Mouse (Mus musculus) hindbrain, postnatal 0 days (tissue): ENCODE data around the gene Tmem221. TPM values are rescaled to one million over a fixed set of nuclear protein-coding genes. Genes with fewer than 3 reads are reported as not detected.
A peak's percentile ranks its signal among the peaks of the same experiment; 100 is the strongest.

ENCODE experiments used
- ATAC-seq: fragments of 200-750 bp; cut with Nextera tagmentation; 2 replicates; pipeline ENCODE4 v1.8.0; 2017; ENCODE audit warnings: mild to moderate bottlenecking, moderate TSS enrichment, moderate library complexity
- DNase-seq: peaks from one replicate; pipeline ENCODE4 v3.0.0-alpha.2; 2015; ENCODE audit warnings: low spot score
- H3K27ac ChIP-seq: fragments of 300-500 bp; sonication (generic); 2 replicates; pipeline ENCODE4 v1.5.1; 2014; ENCODE audit warnings: mild to moderate bottlenecking
- H3K27me3 ChIP-seq: fragments of 300-500 bp; sonication (generic); 2 replicates; pipeline ENCODE4 v1.6.1; 2014; ENCODE audit warnings: low read length, mixed read lengths; ENCODE audit not compliant: insufficient read depth
- H3K36me3 ChIP-seq: fragments of 300-500 bp; sonication (generic); 2 replicates; pipeline ENCODE4 v1.6.1; 2014; ENCODE audit warnings: low read length, mixed read lengths; ENCODE audit not compliant: insufficient read depth
- H3K4me1 ChIP-seq: fragments of 300-500 bp; sonication (generic); 2 replicates; pipeline ENCODE4 v1.6.1; 2014; ENCODE audit warnings: antibody characterized with exemption, low read length, mixed read lengths; ENCODE audit not compliant: insufficient read depth
- H3K4me2 ChIP-seq: fragments of 300-500 bp; sonication (generic); 2 replicates; pipeline ENCODE4 v1.6.1; 2014; ENCODE audit warnings: low read depth, mild to moderate bottlenecking, low read length, moderate library complexity, mixed read lengths
- H3K4me3 ChIP-seq: fragments of 300-500 bp; sonication (generic); 2 replicates; pipeline ENCODE4 v1.5.1; 2014; ENCODE audit warnings: low read length
- H3K9ac ChIP-seq: fragments of 300-500 bp; sonication (generic); replicated peaks from 2 replicates; pipeline ENCODE4 v1.6.1; 2014; ENCODE audit warnings: mild to moderate bottlenecking, low read length, moderate library complexity, mixed read lengths
- H3K9me3 ChIP-seq: fragments of 300-500 bp; sonication (generic); 2 replicates; pipeline ENCODE4 v1.6.1; 2016; ENCODE audit warnings: low read length, mixed read lengths
- CTCF ChIP-seq: IDR thresholded peaks from 2 replicates; pipeline ENCODE4 v1.5.1; 2016; ENCODE audit warnings: antibody characterized with exemption, control low read depth, low read depth
- WGBS: fragments of 180-500 bp; shearing (Covaris S2); extraction: QIAGEN DNeasy Blood & Tissue Kit; methylation state at CpG from one replicate; pipeline ENCODE4 v1.1.7; 2014; 5-methylcytosine and 5-hydroxymethylcytosine counted together
- polyA plus RNA-seq: library from polyadenylated mRNA; unstranded; fragments of >200 nt; fragmentation: Nextera tagmentation; extraction: Ambion mirVana; gene quantifications from 2 replicates; pipeline ENCODE4 v1.2.1, GENCODE M21; 2015
- total RNA-seq: library from RNA; depleted of rRNA; stranded (reverse); fragments of >200 nt; gene quantifications from 2 replicates; pipeline ENCODE4 v1.2.3, GENCODE M21; 2014

The Tmem221 gene
- total and polyA plus RNA-seq, 2 experiments from 2014 or later: 0.18 to 1.3 TPM

DNA sequence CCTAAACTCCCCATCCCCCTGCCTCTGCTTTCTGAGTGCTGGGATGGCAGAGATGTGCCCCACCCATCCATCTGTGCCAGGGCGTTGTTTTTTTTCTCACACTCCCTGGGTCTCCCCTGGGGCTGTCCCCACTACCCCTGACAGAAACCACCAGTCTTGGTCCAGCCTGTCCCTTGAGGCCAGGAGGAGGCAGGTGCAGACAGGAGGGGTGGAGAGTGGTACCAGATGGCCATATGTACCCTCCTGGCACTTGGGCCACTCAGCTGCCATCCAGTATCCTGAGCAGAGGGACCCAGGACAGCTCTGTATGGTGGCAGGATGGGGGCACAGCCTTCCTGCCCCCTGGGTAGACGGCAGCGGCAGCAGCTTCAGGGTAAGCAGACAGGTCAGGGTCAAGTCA lies 38.8 kb upstream of the Tmem221 start, which contains the start of gene Fam129c:
TSS of gene Fam129c (plus strand) at position 198 of the 400 bp plus-strand sequence.
- no peak for DNase-seq
- ATAC-seq: no peak
- Histone ChIP-seq H3K9ac (no peak within 1 kb of the TSS), H3K27ac (no peak within 1 kb of the TSS), H3K27me3 (peaks cover 9% of the 10 kb centered on the region), H3K4me1 (peaks cover 11% of the 10 kb centered on the region), H3K4me2 (no peak within 1 kb of the TSS), H3K9me3 (no peaks in the 10 kb centered on the region), H3K4me3 (no peak within 1 kb of the TSS), H3K36me3 (no peaks in the 10 kb centered on the region)
- WGBS: 60% methylated on average over 3 of the region's 3 CpGs
- no peak for TF ChIP-seq CTCF

DNA sequence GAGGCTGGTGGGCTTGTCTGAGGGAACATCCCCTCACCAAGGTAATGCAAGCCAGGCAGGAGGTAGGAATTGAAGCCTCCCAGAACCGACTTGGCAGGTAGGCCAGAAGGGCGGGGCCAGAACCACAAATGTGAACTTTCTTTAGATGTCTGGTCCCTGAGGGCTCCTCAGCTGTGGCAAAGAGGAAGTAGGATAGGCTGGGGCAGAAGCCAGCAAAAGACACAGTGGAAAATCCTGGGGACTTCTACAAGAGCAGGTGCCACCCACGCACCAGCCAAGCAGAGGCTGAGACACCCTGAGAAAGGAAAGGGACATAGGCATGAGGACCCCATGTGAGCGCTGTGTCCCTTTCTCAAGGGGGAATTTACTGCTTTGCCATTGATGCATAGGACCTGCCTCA lies 38.1 kb upstream of the Tmem221 start:
- no peak overlapping the region for H3K4me2 ChIP-seq
- 82% methylated on average over 4 of the region's 4 CpGs for WGBS
- no peaks in the 10 kb centered on the region for H3K9me3 ChIP-seq
- H3K27me3 ChIP-seq: peaks cover 4% of the 10 kb centered on the region; the same call in 1 of the 2 replicates
- ATAC-seq (no peak), DNase-seq (no peak)
- H3K36me3 ChIP-seq: no peaks in the 10 kb centered on the region
- no peak overlapping the region for H3K9ac ChIP-seq
- no peak for TF ChIP-seq CTCF
- H3K4me1 ChIP-seq: peaks cover 11% of the 10 kb centered on the region
- H3K27ac ChIP-seq: no peak overlapping the region
- H3K4me3 ChIP-seq: no peak overlapping the region

DNA sequence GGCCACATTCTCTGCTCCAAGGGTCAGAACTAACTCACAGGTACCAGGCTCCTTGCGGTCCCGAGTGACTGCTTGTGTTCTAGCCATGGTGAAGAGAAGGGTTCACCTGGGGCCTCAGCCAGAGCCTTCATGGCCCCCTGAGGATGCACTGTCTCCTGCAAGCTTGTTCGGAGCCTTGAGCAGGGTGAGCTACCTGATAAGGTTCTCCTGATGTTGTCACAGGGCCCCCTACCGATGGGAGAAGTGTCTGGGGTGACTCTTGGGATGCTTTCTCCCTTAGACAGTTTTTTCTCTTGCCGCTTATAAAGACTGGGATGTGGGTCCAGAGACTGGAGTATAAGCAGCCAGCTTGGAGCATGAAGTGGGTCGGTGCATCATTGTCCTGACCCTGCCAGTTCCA lies 37.7 kb upstream of the Tmem221 start:
- WGBS: 63% methylated on average over 6 of the region's 6 CpGs
- Histone ChIP-seq H3K4me1 (peaks cover 11% of the 10 kb centered on the region), H3K4me2 (peak overlapping the region; percentile 25; the same call in 1 of the 2 replicates), H3K9ac (no peak overlapping the region), H3K27me3 (peaks cover 4% of the 10 kb centered on the region; the same call in 1 of the 2 replicates), H3K4me3 (no peak overlapping the region), H3K27ac (no peak overlapping the region), H3K36me3 (no peaks in the 10 kb centered on the region), H3K9me3 (no peaks in the 10 kb centered on the region)
- TF ChIP-seq CTCF: no peak
- ATAC-seq (no peak), DNase-seq (no peak)

DNA sequence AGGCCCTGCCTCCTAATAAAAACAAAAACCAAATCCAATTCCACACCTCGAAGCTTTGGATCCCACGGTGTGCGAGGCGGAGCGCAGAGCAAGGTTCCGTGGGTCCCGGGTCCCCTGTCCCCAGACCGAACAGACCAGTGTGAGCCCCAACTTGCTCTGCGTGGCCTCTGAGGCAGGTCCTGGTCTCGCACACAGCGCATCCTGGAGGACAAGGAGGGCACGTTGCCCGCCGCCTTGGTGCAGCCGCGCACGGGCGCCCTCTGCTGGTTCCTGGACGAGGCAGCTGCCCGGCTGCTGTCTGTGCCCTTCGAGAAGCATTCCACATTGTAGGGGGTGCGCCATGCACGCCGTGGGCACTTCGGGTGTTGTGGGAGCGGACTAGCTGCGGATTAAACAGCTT lies 37.2 kb upstream of the Tmem221 start:
- Histone ChIP-seq H3K9me3 (no peaks in the 10 kb centered on the region), H3K4me1 (peaks cover 11% of the 10 kb centered on the region), H3K4me2 (peak overlapping the region; percentile 25), H3K4me3 (no peak overlapping the region), H3K27me3 (peaks cover 4% of the 10 kb centered on the region; the same call in 1 of the 2 replicates), H3K9ac (0 out of 2 replicates have a peak overlapping the region, but pooled peaks have one; percentile 21), H3K27ac (no peak overlapping the region), H3K36me3 (no peaks in the 10 kb centered on the region)
- WGBS: 8% methylated on average over 27 of the region's 27 CpGs
- ATAC-seq (peak; percentile 50), DNase-seq (peak; percentile 91)
- TF ChIP-seq CTCF: peak; percentile 100

DNA sequence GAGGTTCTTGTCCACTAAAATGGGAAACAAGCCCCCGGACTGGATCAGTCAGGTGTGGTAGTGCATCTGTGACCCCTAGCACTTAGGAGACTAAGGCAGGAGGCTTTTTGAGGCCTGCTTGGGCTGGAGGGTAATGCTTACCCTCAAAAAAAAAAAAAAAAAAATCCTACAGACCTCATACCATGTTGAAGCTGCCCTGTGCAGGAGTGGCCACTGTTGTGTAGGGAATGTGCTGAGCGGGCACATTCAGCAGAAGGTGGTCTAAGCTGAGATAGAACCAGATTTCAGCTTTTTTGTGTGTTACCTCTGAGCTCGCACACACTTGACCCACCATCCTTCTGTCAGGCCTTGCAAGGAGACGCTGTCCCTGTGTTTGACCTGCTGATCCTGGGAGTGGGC lies 35.7 kb upstream of the Tmem221 start:
- WGBS: 92% methylated on average over 4 of the region's 4 CpGs
- Histone ChIP-seq H3K9me3 (no peaks in the 10 kb centered on the region), H3K27ac (no peak overlapping the region), H3K4me2 (no peak overlapping the region), H3K9ac (no peak overlapping the region), H3K36me3 (no peaks in the 10 kb centered on the region), H3K4me3 (no peak overlapping the region), H3K4me1 (peaks cover 11% of the 10 kb centered on the region), H3K27me3 (no peaks in the 10 kb centered on the region)
- TF ChIP-seq CTCF: no peak
- no peak for DNase-seq
- ATAC-seq: no peak

DNA sequence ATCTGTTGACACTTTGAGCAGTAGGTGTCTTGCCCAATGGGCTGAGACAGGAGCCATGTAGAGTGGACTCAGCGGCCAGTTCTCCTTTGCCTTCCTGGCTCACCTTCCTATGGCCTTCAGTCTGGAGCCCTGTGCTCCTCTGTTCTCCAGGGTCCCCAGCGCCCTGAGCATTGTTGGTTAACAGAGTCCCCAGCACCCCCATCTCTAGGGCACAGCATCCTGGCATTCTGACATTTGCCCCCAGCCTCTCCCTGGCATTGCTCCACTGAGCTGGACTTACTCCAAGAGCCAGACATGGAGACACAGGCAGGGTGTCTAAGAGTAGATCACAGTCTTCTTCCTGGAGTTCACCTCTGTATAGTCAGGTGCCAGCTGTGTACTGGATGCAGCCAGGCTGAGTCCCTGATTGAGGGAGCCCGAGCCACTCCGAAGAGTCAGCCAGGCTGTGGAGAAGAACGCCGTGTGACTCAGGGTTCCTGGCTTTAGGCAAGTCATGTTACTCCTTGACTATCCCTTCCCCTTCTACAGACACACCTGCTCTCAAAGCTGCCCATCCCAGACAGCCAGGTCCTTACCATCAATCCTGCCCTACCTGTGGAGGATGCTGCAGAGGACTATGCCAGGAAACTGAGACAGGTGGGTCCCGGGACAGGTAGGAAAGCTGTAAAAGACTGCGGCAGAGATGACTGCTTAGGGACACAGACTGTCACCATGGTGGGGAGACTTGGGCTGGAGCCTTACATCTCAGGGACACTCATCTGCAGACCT lies 35.1 kb upstream of the Tmem221 start:
- H3K9ac ChIP-seq: 0 out of 2 replicates have a peak overlapping the region, but pooled peaks have one; percentile 24
- 87% methylated on average over 8 of the region's 8 CpGs for WGBS
- no peak for DNase-seq
- H3K4me1 ChIP-seq: peaks cover 11% of the 10 kb centered on the region
- no peaks in the 10 kb centered on the region for H3K9me3 ChIP-seq
- H3K27me3 ChIP-seq: no peaks in the 10 kb centered on the region
- no peak overlapping the region for H3K4me2 ChIP-seq
- H3K36me3 ChIP-seq: no peaks in the 10 kb centered on the region
- H3K27ac ChIP-seq: peak overlapping the region; percentile 98; the same call in 1 of the 2 replicates
- ATAC-seq: no peak
- TF ChIP-seq CTCF: no peak
- no peak overlapping the region for H3K4me3 ChIP-seq
